Mouse (Mus musculus) MEL-GATA-1-ER (cell line): ENCODE measurements around the gene Qk.

Source experiments
- DNase-seq: peaks from one replicate; pipeline ENCODE4 v3.0.0-alpha.2; 2012; ENCODE audit warnings: low read depth; ENCODE audit errors: extremely low read depth

Gene Qk

DNA sequence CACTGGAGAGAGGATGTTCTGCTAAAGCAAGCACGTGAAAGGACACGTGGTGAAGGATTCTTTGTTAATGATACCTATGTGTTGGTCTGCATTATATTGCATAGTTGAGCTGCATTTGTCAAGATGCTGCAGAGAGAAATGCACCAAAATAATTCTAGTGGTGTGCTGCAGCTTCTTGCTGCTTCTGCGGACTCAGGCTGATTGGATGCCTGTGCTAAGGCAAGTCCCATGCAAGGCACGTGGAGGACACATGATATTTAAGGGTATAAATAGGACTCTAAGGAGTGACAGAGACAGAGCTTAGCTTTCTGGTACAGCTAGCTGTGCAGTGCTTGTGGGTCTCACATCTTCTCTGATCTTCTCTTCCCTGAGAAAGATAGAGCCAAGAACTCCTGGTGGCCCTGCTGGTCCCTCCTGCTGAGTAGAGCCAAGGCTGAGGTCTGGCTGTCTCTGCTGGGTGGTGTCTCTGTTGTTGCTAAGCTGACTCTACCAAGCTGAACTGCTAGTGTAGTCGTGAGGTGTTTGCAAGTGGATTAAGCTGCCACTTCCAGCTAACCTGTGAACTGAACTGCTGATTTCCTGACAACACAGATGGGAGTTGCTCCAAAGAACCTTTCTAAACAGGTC is 8.0 kb upstream of the Qk start:
- DNase-seq: no peak

DNA sequence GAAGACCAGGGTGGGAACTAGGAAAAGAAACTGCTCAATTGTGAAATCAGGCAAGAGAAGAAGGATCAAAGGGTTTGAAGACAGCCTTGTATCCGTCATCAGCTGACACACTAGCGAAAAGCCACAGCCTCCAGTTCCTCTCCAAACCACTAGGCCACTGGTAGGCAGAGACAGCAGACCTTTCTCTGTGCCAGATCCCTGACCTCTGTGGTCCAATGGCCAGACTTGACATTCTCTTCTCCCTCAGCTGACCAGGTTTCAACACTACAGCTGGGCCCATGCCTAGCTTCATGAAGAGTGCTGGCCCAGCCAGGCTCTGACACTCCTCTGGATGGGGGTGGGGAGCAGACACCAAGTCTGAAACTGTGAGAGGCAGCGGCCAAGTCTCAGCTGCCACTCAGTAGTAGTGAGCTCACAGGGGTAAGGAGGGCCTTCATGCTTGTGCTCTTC is 7.0 kb upstream of the Qk start:
- no peak for DNase-seq

DNA sequence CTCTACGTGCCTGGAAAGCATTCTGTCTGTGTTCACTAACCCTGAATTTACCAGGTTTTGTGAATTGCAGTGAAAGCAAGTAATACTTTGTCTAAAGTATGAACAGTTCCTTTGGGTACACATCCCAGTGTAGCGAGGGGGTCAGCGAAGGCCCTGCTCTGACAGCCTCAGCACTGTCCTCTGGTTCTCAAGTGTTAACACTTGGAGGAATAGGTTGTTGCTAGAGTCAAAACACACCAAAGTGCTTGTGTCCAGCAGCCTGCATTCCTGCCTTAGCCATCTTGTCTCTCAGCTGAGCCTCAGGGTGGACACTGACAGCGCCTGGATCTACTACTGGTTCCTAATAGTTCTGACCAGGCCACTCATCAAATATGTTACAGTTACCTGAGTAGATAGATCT is 6.3 kb upstream of the Qk start:
- no peak for DNase-seq

DNA sequence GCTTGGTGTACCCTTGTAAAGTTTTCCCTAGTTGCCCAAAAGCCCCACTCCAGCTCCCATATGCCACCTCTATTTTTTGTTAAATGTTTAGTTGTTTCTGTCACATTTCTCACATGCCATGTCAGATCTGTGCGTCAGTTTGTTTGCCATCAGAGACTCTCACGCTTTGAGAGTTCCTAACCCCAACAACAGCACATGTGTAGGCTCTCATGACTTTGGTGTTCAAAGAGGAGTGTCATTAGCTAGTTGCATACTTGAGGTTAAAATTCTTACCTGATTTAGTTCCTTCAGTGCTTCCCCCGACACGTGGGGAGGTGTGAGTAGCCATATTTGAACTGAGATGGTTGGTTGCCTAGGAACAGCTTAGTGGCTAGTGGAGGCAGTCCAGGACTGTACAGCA is 2.1 kb upstream of the Qk start:
- DNase-seq: no peak

DNA sequence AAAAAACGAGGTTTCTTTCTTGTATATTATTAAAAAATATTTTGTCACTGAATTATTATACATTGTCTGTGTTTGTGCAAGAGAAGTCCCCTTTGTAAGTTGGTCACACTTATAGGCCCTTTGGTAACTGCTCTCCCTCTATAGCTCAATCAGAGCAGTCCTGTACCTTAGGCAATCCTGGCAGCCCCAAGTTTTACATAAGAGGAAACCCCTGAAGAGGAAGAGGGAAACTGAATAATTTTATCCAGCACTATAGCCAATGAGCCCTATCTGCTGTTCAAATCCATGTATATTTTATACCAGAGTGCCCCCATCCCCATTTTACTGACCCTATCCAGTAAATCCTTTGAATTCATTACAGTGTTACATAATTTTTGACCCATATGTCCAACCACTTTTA is 1.4 kb upstream of the Qk start:
- no peak for DNase-seq

DNA sequence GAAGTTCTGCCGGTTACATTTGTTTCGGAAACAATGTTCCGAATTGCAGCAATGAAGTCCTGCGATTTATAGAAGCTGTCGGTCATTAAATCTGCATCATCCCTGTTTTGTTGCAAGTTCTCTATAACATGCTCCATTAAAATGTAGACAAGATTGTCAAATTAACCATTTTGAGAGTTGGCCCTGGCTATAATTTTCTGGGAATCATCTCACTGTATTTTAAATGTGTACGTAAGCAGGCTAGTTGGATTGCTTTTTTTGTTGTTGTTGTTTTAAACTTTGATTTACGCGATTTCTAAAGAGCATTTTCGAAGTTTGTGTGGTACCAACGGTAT is 769 bp upstream of the Qk start:
- DNase-seq: no peak

DNA sequence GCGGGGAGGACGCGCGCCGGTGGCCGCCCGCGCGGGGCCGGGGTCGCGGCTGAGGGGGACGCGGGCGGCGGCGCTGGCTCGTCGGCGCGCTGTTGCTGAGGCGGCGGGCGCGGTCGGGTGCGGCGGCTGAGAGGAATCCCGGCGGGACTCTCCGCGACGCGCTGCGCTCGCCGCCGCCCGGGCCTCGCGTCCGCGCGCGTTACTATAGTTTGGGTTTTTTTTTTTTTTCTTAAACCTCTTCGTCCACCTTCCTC is 296 bp downstream of the Qk start:
- no peak for DNase-seq

DNA sequence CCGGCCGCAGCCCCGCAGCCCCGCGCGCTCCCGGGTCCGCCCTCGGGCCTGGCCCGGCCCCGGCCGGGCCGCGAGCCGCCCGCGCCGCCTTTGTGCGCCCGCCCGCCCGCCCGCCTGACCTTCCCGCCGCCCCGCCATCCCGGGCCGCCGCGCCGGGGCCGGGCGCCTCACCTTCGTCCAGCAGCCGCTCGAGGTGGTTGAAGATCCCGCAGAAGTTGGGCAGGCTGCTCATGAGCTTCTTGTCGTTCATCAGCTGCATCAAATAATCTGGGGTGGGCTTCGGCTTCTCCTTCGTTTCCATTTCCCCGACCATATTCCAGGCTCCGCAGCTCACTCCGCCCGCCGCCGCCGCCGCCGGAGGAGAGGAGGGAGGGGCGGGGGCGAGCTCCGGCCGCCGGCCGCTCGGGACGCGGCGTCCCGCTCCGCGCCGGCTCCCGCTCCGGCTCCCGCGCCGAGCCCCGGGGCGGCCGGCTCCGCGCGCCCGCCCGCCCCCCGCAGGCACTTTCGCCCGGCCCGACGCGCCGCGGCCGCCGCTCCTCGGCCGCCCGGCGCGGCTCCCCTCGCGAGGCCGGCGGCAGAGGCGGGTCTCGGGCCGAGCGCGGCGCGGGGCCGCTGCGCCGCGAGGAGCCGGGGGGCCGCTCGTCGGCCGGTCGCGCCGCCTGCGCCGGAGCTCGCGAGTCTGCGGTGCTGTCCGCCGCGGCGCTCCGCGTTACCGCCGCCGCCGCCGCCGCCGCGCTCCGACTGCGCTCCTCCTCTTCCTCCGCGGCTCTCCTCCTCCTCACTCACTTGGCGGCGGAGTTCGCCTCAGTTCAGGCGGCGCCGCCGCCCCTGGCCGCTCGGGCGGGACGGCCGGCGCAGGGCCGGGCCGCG is 858 bp downstream of the Qk start:
- DNase-seq: no peak

DNA sequence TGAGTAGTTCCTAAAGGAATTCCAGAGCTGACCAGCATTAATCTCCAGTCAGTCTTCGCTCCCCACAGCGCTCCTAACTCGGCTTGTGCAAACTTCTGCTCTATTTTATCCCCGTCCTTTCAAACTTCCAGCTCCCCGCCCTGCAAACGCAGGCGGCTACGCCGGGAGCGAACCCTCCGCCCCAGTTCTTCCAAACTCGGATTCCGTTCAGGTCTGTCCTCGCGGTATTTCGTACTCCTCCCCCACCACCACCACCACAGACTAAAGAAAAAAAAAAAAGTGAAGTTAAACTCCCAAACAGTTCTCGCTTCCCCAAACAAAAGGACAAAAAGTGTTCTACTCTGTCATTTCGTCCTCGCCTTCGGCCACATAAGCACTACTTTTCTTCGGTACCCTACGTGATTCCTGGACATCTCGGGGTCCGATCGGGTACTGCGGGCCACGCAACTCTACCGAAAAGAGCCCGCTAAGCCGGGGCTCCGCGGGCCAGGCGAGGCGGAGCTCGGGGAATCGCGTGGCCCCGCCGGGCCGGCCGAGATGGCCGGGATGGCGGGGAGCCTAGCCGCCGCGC is 1.6 kb downstream of the Qk start:
- peak; percentile 68 for DNase-seq

DNA sequence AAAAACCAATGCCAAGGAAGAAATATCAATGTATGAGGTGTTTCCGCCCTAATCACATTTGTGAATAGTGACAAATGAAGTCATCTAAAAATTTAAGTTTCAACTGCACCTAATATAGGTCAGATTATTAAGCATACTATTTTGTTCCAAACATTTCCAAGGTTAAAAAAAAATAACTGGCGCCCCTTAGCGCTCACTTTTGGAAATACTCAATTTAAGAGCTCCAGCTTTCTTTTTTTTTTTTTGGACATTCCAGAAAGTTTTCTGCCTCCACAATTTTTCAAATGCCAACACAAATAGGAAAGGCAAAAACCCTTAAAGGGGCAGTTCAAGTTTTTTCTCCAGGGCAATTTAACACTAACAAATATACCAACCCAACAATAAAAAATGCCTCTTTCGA is 2.5 kb downstream of the Qk start:
- DNase-seq: peak; percentile 46

DNA sequence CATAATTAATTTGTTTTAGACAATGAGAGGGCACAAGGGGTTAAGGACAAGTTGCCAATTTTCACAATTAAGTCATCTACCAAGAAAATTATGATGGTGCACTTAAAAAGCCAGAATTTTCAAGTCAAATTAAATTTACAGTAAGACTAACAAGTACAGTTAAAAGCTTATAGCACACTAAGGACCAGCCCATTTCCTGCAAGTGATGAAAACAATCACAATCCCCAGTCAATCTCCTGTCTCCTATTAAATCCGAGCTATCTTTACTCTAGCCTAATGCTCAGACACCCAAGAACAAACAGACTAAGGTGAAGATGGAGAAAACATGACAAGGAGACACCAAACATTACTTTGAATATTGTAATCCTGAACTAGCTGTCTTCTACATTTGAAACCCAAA is 3.2 kb downstream of the Qk start:
- no peak for DNase-seq

DNA sequence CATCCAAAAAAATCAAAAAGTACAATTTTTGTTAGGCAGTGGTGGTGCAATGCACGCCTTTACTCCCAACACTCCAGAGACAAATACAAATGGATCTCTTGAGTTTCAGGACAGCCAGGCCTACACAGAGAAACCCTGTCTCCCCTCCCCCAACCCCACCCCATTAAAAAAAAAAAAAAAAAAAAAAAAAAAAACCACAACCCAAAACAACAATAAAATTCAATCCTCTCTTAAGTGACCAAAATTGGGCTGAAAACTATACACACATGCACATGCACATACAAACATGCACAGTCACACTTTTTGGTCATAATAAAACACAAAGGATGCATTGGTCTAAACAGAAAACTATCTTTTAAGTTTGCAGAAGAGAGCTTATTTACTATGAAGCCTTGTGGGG is 9.6 kb downstream of the Qk start:
- no peak for DNase-seq

DNA sequence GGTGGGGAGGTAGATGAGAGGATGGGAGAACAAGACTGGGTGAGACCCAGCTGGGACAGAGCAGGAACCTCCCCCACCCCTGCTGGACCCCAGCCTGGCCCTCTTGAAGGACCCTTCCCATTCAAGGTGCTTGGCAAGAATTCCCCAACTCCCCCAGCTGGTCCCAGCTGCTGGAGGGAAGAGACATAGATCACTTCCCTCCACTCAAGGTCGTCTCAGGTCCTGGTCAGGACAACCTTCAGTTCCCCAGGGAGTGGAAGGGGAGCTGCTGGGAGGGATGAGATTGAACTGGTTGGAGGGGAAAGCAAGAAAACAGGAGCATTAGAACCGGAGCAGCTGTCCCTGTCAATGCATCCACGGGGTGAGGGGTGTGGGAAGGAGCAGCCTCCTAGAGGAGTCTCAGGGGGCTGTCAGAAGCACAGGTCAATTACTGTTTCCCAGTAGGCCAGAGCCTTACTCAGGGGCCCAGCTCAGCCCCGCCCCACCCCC is 10.5 kb downstream of the Qk start:
- no peak for DNase-seq

DNA sequence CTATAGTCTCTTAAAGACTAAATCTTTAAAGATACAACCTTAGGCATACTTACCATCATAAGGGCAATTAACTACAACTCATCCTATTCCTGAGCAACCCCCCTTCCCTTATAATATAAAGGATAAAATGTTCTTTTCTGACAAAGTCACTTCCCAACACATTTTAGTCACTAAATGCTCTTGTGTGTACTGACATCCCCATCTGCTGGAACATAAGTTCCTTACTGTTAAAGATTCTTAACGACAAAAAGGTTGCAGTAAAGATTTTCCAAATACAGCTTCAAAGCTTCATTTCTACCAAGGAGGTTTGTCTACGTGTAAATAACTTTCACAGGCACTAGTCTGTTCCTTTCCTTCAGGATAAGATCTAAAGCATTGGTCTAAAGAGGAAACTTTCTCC is 13.2 kb downstream of the Qk start:
- no peak for DNase-seq

DNA sequence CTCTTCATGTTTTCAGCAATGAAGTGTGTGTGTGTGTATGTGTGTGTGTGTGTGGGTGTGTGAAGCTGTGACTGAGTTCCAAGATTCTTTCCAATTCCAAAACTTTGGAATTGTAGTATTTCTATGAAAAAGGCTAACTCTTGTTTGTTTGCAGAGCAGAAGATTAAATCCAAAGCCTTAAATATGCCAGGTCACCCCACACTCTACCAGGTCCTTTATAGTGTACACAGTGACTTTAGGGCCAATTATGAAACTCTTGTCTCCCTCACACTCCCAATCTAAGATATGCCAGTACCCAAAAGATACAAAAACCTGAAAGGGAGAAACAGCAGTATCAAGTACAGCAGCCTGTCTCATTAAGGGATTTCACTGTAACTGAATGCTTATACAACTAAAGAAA is 15.7 kb downstream of the Qk start:
- no peak for DNase-seq

DNA sequence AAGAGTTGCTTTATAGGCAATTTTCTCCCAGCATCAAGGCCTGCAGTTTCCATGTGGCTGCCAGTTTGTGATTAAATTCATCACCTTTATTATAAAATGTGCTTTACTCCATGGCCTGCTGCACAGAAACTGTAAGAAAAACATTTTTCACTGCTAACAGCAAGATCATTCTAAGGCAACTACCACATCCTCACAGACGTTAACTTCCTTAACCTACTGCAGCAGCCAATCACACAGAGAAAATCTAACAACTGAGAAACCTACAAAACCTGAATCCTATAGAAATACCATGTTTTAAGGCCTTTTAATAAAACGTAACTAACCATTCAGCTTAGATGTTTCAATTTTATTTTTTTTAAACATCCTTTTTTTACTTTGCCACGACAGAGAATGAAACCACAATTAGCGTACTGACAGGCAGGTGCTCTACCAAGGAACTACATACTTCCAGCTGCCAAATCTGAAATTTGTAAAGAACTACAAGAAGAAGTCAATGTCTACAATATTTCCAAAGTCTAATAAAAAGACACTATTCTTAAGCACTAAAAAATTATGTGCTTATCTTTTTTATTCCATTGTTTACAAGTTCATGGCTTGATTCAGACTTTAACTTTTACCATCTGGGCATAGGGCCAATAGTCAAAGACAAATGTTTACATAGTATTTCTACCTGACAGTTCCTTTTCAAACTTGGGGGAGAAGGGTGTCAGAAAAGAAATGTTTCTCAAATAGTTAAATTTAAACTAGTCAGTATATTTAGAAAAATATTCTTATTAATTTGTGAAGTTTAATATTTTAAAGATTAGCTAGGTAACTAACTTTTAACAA is 18.5 kb downstream of the Qk start:
- DNase-seq: no peak

DNA sequence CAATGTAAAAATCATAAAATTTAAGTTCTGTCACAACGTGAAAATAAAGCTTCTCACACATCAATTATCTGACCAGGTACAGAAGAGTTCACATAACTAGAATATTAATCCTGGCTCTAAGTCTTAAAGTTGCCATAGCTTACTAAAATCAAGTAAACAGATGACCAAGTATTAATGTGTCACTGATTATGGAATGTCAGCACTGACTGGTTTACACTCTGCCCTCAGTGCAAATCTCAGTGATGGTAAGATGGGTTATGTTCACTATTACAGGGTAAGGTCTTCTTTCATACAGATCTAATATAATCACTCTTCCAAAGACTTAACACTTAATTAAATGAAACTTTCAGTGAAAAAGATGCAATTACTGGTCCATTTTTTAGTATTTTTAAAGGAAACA is 20.3 kb downstream of the Qk start:
- DNase-seq: no peak

DNA sequence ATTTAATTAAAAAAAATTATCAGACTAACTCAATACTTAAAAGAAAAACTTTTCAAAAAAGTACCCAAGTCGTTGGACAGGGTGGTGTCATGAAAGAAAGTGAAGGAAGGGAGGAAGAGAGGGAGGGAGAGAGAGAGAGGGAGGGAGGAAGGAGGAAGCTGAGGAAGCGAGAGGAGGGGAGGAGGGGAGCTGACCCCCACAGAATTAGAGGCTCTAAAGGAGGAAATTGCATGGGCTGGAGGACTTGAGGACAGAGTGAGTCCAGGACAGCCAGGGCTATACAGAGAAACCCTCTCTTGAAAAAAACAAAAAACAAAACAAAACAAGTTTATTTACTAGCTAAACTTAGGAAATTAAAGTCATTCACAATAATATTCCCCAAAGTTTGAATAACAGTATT is 27.1 kb downstream of the Qk start:
- no peak for DNase-seq

DNA sequence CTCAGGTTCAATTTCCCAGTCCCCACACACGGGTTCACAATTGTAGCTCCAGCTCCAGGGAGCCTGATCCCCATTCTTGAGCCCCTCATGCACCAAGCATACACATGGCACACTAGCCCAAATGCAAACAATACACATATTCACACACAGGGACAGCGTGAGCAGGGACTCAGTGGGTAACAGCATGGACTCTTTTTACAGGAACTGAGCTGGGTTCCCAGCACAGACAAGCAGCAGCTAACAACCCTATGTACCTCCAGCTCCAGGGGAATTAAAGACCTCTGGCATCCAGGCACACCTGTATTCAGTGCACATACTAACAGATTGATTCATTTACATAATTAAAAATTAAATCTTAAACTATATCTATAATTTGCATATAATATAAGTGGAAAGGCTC is 34.9 kb downstream of the Qk start:
- no peak for DNase-seq

DNA sequence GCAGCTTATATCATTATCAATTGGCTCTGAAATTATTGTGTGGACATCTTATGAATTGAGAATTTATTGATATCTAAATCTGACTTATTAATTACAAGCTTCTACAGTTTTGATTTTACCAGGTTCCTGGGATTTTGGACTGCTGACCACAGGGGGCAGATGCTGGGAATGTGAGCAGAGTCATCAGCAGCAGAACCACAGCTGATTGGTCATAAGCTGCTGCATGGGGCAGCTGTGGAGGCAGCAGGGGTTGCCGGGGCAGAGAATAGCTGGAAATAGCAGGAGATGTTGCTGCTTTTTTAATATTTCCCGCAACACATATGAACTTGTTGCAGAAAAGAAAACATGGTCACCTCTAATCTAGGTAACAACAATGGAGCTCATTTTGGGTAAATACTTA is 40.1 kb downstream of the Qk start:
- no peak for DNase-seq

DNA sequence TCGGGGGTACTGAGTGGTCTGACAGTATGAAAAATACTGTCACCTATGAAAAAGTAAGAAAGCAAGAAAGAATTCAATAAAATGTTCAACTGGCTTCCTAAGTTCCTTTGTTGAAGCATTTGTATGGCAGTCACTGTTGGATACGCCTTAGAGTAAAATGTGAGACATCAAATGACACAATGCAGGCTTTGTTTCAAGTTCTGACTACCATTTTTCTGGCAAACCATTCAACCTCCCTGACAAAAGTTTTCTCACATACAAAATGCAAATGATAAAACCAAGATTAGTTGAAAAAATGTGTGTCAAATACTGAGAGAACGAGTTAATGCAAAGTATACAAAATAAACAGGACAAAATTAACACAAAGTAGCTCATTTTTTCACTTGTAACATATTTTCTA is 50.1 kb downstream of the Qk start:
- DNase-seq: no peak

DNA sequence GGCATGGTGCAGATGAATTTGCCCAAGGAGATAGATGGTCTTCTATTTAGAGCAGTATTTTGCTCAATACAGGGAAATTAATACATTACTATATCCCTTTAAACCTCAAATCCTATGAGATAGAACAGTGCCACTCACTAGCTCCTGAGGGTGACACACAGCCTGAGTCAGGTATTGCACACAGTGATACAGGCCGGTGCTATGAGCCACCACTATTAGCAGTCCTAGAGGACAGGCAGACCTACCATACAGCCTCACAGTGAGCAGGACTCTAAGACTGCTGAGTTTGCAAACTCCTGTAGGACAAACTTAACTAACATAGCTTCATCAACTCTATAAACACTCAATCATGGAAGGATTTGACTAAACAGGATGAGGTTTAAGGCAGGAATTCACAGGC is 51.2 kb downstream of the Qk start:
- DNase-seq: no peak
